Mouse (Mus musculus) liver, adult 2 months (tissue): ENCODE measurements at regions not wholly inside any gene's neighbourhood (a gene's known extent, or its start where the extent isn't known, plus 50 kb on each side); places are given as distances from the start of the nearest gene placed in this dataset.

ENCODE experiments used
- CTCF ChIP-seq: fragments of 200-500 bp; IDR thresholded peaks from 2 replicates; pipeline ENCODE4 v1.5.1; 2011; ENCODE audit warnings: low read depth, low read length, control low read depth
- POLR2A ChIP-seq: fragments of 200-500 bp; IDR thresholded peaks from 2 replicates; pipeline ENCODE4 v1.6.1; 2011; ENCODE audit warnings: low read length, control low read depth; ENCODE audit not compliant: insufficient read depth; ENCODE audit errors: extremely low read depth

GRCm38 (mm10) chr8:49529294-49529693 lies 685.5 kb upstream of the Tenm3 start:
- TF ChIP-seq CTCF (no peak), POLR2A (no peak)
